Mouse (Mus musculus) cerebellum, adult 18-20 months (tissue): ENCODE measurements at regions not wholly inside any gene's neighbourhood (a gene's known extent, or its start where the extent isn't known, plus 50 kb on each side); places are given as distances from the start of the nearest gene placed in this dataset.

ENCODE experiments used
- DNase-seq, 2 experiments: peaks; one replicate each; pipeline ENCODE4 v3.0.0; 2021

- DNase-seq: no peak
Measured at GRCm38 (mm10) chr5:50570701-50571100, 511.9 kb upstream of the Adgra3 start.

- no peak for DNase-seq
Measured at GRCm38 (mm10) chr5:50551125-50551524, 492.3 kb upstream of the Adgra3 start.

GRCm38 (mm10) chr5:50512539-50512938, 453.7 kb upstream of the Adgra3 start:
- no peak for DNase-seq

- DNase-seq: no peak
Measured at GRCm38 (mm10) chr5:50509696-50510421, 451.1 kb upstream of the Adgra3 start.

- DNase-seq: no peak
Measured at GRCm38 (mm10) chr5:50490223-50490622, 431.4 kb upstream of the Adgra3 start.

GRCm38 (mm10) chr5:50476985-50477384, 418.2 kb upstream of the Adgra3 start:
- peak; percentile 28 to 64 for DNase-seq

GRCm38 (mm10) chr5:50461491-50461890, 402.7 kb upstream of the Adgra3 start:
- DNase-seq: no peak

GRCm38 (mm10) chr5:50457621-50458020, 398.8 kb upstream of the Adgra3 start:
- peak; percentile 64 to 66 for DNase-seq

- no peak for DNase-seq
Measured at GRCm38 (mm10) chr5:50454387-50454786, 395.6 kb upstream of the Adgra3 start.

- no peak for DNase-seq
Measured at GRCm38 (mm10) chr5:50406923-50407322, 348.1 kb upstream of the Adgra3 start.

- no peak for DNase-seq
Measured at GRCm38 (mm10) chr5:50406520-50406919, 347.7 kb upstream of the Adgra3 start.
